Mouse (Mus musculus) kidney, adult 2 months (tissue): Measurements from ENCODE around the gene Fam214a. TPM values are rescaled to one million over a fixed set of nuclear protein-coding genes. Genes with fewer than 3 reads are reported as not detected.

Experiments
- DNase-seq: peaks from one replicate; pipeline ENCODE4 v3.0.0; 2021
- H3K27ac ChIP-seq: fragments of 200-500 bp; 2 replicates; pipeline ENCODE4 v1.5.1; 2012; ENCODE audit warnings: low read depth, low read length, control low read depth, inconsistent platforms; ENCODE audit not compliant: insufficient read depth
- H3K27me3 ChIP-seq: fragments of 200-500 bp; replicated peaks from 2 replicates; pipeline ENCODE4 v1.6.1; 2012; ENCODE audit warnings: mild to moderate bottlenecking, moderate library complexity, low read length, inconsistent platforms; ENCODE audit not compliant: control insufficient read depth, insufficient read depth
- H3K36me3 ChIP-seq: fragments of 200-500 bp; 2 replicates; pipeline ENCODE4 v1.6.1; 2012; ENCODE audit warnings: mild to moderate bottlenecking, moderate library complexity, low read length, inconsistent platforms; ENCODE audit not compliant: control insufficient read depth, insufficient read depth
- H3K4me1 ChIP-seq: fragments of 200-500 bp; 2 replicates; pipeline ENCODE4 v1.6.1; 2011; ENCODE audit warnings: low read length; ENCODE audit not compliant: control insufficient read depth, insufficient read depth
- H3K4me3 ChIP-seq: fragments of 200-500 bp; 2 replicates; pipeline ENCODE4 v1.5.1; 2011; ENCODE audit warnings: mild to moderate bottlenecking, low read depth, low read length, control low read depth; ENCODE audit not compliant: insufficient read depth
- CTCF ChIP-seq: fragments of 200-500 bp; conservative IDR thresholded peaks from 2 replicates; pipeline ENCODE4 v1.5.1; 2011; ENCODE audit warnings: low read depth, mild to moderate bottlenecking, control low read depth, low read length, moderate library complexity, mixed read lengths; ENCODE audit not compliant: insufficient read depth, insufficient read length
- POLR2A ChIP-seq: fragments of 200-500 bp; IDR thresholded peaks from one replicate; pipeline ENCODE4 v1.6.1; 2011; ENCODE audit warnings: low read depth, low read length, control low read depth
- WGBS: fragments of 180-500 bp; shearing (Covaris S2); methylation state at CpG from one replicate; pipeline ENCODE4 v1.1.7; 2018; 5-methylcytosine and 5-hydroxymethylcytosine counted together
- polyA plus RNA-seq: library from polyadenylated mRNA; depleted of rRNA; stranded (reverse); fragments of >200 nt; gene quantifications from 2 replicates; pipeline ENCODE4 v1.2.3, GENCODE M21; 2012

Fam214a gene
- polyA plus RNA-seq, 1 experiment = 12.1 TPM

GRCm38 (mm10) chr9:74929981-74930423 is 22.7 kb upstream of the Fam214a start:
- 61% methylated on average over 4 of the region's 4 CpGs for WGBS
- Histone ChIP-seq H3K27me3 (no peaks in the 10 kb centered on the region), H3K27ac (peak overlapping the region; percentile 92), H3K4me3 (no peak overlapping the region), H3K4me1 (peaks cover 7% of the 10 kb centered on the region), H3K36me3 (no peaks in the 10 kb centered on the region)
- no peak for TF ChIP-seq POLR2A
- TF ChIP-seq CTCF = no peak
- DNase-seq = peak; percentile 88

- 89% methylated on average over 5 of the region's 5 CpGs for WGBS
- H3K27ac ChIP-seq = 0 out of 2 replicates have a peak overlapping the region, but pooled peaks have one; percentile 83
- no peak for DNase-seq
Observed at GRCm38 (mm10) chr9:74930653-74931052, 22.0 kb upstream of the Fam214a start.

GRCm38 (mm10) chr9:74935289-74935688 is 17.4 kb upstream of the Fam214a start:
- H3K27me3 ChIP-seq = no peaks in the 10 kb centered on the region
- TF ChIP-seq CTCF (no peak), POLR2A (no peak)
- 71% methylated on average over 3 of the region's 3 CpGs for WGBS
- H3K27ac ChIP-seq = peak overlapping the region; percentile 6; the same call in 1 of the 2 replicates
- no peak overlapping the region for H3K4me3 ChIP-seq
- H3K36me3 ChIP-seq = no peaks in the 10 kb centered on the region
- peaks cover 11% of the 10 kb centered on the region; the same call in 1 of the 2 replicates for H3K4me1 ChIP-seq
- no peak for DNase-seq

More at GRCm38 (mm10) chr9:74930653-74931052, 22.0 kb upstream of the Fam214a start:
- Histone ChIP-seq H3K4me3 (no peak overlapping the region), H3K36me3 (no peaks in the 10 kb centered on the region), H3K27me3 (no peaks in the 10 kb centered on the region), H3K4me1 (peaks cover 7% of the 10 kb centered on the region)
- TF ChIP-seq POLR2A (no peak), CTCF (no peak)

- H3K36me3 ChIP-seq = no peaks in the 10 kb centered on the region
- no peak overlapping the region for H3K4me3 ChIP-seq
- DNase-seq = no peak
- 70% methylated on average over 3 of the region's 3 CpGs for WGBS
- H3K27ac ChIP-seq = no peak overlapping the region
- H3K4me1 ChIP-seq = peaks cover 11% of the 10 kb centered on the region; the same call in 1 of the 2 replicates
- H3K27me3 ChIP-seq = no peaks in the 10 kb centered on the region
- TF ChIP-seq POLR2A (no peak), CTCF (no peak)
Observed at GRCm38 (mm10) chr9:74937761-74938160, 14.9 kb upstream of the Fam214a start.

- 43% methylated on average over 12 of the region's 12 CpGs for WGBS
- no peak for TF ChIP-seq POLR2A
- H3K4me1 ChIP-seq = peaks cover 11% of the 10 kb centered on the region; the same call in 1 of the 2 replicates
- H3K36me3 ChIP-seq = no peaks in the 10 kb centered on the region
- peak; percentile 90 for DNase-seq
- H3K27ac ChIP-seq = peak overlapping the region; percentile 76
- no peaks in the 10 kb centered on the region for H3K27me3 ChIP-seq
- no peak overlapping the region for H3K4me3 ChIP-seq
Observed at GRCm38 (mm10) chr9:74938670-74939534, 13.8 kb upstream of the Fam214a start.

- no peak overlapping the region for H3K4me3 ChIP-seq
- H3K27me3 ChIP-seq = no peaks in the 10 kb centered on the region
- H3K36me3 ChIP-seq = no peaks in the 10 kb centered on the region
- 83% methylated on average over 8 of the region's 8 CpGs for WGBS
- no peaks in the 10 kb centered on the region for H3K4me1 ChIP-seq
- H3K27ac ChIP-seq = no peak overlapping the region
- TF ChIP-seq POLR2A = no peak
- no peak for TF ChIP-seq CTCF
- no peak for DNase-seq
Observed at GRCm38 (mm10) chr9:74946713-74947402, 5.8 kb upstream of the Fam214a start.

GRCm38 (mm10) chr9:74951491-74951890 is 1.2 kb upstream of the Fam214a start:
- no peak for DNase-seq
- WGBS = 36% methylated on average over 3 of the region's 3 CpGs
- TF ChIP-seq CTCF = 0 out of 2 replicates have a peak, but pooled peaks have one; percentile 12
- TF ChIP-seq POLR2A = no peak

More at GRCm38 (mm10) chr9:74951491-74951890, 1.2 kb upstream of the Fam214a start:
- Histone ChIP-seq H3K27ac (no peak overlapping the region), H3K36me3 (no peaks in the 10 kb centered on the region), H3K4me1 (peaks cover 9% of the 10 kb centered on the region; the same call in 1 of the 2 replicates), H3K4me3 (no peak overlapping the region), H3K27me3 (no peaks in the 10 kb centered on the region)
